Mouse (Mus musculus) B cell, adult 2 months (primary cell): ENCODE measurements around the gene Fsd2.

Source experiments
- DNase-seq, 2 experiments: peaks; one replicate each; pipeline ENCODE4 v3.0.0; 2022

Gene Fsd2

DNA sequence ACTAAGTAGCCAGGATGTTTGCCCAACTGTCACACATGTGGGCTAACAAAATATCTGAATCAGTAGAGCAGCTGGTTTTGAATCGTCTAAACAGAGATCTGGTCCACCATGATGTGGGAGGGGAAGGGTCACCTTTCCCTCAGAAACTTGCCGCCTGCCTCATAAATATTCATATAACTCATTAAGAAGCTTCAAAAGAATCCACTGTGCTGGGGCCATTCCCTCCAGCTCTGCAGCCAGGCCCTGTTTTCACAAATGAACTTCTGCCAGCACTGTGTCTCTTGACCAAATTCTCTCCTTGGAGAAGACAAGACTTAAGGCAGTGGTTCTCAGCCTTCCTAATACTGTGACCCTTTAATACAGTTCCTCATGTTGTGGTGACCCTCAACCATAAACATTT lies 27.2 kb downstream of the Fsd2 start:
- no peak for DNase-seq

DNA sequence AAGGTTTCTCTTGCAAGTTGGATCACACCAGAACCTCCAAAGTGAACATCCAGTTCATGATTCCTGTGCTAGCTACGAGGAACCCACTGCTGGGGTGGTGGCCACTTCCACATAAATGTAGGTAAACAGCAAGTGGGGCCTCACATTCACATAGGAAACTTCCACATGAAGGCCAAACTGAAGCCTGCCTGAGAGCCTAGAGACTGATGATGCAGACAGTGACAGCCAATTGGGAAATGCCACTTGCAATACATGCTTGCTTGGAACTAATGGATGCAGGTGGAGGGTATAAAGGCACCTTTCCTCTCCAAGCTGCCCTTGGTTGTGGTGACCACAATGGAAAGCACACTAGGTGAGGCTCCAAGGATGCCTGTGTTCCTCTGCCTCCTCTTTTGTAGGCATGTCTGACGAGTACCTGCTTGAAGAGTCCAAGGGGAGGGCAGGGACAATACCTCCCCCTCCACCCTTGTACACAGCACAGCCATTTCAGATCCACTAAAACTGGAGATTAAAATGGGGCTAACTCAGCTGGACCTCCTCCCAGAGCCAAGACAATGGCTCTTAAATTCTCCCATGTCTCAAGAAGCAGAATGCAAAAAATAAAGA lies 28.6 kb downstream of the Fsd2 start:
- DNase-seq: peak; percentile 11 to 31

DNA sequence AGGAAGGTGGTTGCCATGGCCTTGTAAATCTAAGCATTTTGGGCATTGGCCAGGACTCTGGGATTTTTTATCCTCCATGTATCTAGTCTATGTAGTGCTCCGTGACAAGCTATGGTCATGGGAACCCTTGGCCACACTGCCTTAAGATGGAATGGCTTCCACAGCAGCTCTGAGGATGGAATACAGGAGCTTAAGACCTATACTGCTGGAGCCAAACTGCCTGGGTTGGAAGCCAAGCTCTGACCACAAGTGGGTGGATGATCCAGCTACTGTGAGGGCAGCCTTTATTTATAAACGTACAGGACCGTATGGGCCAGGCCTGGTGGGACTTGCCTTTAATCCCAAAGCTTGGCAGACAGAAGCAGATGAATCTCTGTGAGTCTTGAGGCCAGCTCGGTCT lies 30.3 kb downstream of the Fsd2 start:
- DNase-seq: no peak

DNA sequence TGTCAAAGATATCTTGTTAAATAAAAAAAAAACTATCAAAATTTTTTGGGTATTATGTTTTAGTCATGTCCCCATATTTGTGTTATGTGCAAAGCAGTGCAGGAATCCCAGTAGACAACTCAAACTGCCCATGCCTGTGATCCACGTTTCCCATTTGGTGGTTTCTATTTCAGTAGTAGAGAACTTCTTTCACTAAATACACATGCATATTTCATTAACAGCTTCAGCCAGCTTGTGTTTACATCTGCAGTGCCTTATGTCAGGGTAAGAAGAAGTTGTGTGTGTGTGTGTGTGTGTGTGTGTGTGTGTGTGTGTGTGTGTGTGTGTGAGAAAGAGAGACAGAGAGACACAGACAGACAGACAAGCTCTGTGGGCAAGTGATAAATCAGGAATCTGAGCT lies 35.3 kb downstream of the Fsd2 start:
- DNase-seq: no peak

DNA sequence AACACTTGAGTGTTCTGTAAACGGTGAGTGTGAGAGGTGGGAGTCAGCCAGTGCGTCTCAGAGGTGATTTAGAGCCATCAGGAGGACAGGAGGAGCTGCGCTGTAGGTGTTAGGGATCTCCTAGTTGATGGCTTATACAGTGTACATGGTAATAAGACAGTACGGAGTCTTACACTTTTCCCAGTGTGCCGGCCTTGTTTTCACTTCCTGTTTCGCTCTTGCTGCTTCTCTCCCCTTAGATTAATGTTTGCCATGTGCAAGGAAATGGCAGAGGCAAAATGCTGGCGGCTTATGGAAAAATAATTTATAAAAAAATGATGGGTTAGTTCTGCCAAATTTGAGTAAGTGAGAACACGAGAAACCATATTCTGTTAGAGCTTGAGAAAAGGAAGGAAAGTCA lies 37.8 kb downstream of the Fsd2 start:
- DNase-seq: no peak

DNA sequence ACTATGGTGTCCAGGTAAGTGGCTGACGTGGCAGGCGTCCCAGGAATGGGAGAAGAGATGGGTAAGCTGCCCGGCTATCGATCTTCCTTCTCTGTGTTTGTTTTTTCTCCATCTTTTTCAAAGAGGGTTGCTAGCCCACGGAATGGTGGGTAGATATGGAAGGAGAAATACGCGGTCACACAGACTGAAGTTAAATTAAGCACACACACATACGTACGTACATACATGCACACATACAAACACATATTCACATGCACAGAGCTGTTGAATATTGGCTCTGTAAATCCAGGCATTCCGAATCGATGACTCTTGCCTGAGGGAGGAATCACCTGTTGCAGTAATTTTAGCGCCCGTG lies 43.1 kb downstream of the Fsd2 start:
- DNase-seq: no peak

DNA sequence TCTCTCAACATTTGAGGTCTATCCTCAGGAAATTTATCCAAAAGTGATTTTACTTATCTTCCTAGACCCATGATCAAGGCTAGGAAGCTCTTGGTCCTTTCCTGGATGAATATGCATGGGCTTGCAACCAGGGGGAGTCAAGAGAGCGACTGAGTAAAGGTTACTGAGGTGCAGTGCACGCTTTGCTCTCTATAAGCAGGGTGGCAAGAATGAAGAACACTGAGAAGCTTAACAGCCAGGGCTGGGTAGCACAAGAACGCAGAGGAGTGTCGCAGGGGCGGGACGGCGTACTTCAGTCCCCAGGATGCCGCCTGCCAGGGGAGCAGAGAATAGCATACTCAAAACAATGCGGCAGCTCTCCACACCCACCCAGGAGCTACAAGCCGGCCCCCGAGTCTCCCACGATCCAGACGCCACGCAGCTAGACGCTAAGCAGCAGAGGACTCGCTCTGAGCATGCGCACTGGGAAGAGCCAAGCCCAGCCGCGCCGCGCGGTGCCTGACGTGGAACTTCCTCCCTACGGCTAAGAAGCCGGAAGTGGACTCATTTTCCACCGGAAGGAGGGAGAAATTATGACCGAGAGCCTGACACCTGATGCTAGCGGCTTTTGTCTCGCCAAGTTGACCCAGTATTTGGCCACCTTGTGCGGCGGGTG lies 43.6 kb downstream of the Fsd2 start:
- DNase-seq: peak; percentile 82

DNA sequence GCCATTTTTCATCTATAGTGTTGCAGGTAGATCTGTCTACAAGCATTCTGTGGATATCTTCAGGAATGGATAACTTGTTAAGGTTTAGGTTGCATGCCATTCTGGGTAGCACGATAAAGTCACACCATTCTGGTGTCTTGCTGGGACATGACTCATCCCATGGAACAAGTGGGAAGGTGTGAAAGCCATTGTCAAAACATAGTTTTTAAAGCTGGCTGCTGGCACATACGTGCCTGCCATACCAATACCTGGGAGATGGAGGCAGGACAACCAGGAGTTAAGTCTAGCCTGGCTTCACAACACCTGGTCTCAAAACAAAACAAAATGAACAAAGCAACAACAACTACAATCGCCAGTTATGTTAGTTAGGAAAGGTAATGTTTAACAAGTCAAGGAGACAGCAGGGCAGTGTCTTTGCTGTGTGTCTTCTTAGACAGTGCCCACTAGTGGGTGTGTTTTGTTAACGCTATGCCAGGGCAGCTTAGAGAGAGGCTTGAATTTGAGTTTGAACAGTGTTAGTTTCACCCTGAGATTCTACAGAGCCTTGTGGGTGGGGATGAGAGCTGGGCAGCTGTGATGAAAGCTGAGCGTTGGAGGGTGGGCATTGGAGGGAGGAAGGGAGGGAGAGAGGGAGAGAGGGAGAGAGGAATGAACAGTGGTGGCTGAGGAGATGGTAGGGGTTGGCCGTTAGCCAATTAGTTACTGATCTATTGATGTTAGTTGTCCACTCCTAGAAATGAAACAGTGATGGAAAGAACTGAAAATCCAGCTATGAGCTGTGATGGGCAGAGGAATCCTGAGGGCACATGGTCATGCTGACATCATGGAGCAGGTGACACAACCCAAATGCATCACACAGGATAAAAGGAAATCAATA lies 50.4 kb downstream of the Fsd2 start:
- DNase-seq: no peak

DNA sequence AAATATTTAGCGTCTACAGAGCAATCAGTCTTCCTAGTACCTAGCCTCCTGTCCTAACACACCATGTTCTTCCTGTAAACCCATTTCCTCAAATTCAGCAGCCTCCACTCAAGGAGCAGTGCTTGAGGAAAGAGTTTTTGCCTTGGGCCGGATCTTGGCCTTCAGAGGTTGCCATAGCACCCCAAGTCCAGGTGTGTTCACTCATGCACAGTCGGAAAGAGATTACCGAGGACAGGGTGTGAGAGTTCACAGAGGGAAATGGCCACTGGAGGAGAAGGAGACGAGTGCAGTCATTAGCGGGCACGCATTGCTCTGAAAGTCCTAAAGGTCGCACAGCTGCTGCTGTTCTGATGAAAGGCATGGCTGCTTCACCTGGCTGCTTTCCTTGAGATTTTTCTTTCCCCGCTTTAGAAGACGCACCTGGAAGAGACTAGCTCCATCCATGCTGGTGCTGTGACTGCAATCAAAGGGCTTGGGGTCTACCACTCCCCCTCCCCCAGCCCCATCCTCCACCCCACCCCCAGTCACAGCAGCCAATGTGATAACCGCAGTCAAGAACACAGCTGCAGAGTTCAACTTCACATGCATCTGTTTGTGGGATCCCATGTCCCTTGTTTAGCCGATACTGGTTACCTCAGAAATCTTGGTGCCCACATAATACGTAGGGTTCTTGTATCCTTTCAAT lies 51.7 kb downstream of the Fsd2 start:
- no peak for DNase-seq

DNA sequence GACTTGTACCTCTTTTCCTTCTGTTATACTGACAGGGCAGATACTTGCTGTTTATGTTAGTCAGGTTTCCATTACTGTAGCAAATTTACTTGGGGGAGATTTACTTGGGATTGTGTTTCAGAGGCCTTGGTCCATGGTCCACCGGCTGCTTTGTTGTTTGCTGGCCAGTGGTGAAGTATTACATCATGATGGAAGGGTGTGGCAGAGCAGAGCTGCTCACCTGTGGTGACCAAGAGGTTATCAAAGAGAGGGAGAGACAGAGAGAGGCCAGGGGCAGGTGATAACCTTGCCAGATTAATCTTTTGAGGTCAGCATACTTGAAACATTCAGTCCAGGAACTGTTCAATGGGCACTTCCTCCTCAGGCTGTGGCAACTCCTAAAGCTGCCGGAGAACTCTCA lies 65.7 kb downstream of the Fsd2 start:
- DNase-seq: no peak

DNA sequence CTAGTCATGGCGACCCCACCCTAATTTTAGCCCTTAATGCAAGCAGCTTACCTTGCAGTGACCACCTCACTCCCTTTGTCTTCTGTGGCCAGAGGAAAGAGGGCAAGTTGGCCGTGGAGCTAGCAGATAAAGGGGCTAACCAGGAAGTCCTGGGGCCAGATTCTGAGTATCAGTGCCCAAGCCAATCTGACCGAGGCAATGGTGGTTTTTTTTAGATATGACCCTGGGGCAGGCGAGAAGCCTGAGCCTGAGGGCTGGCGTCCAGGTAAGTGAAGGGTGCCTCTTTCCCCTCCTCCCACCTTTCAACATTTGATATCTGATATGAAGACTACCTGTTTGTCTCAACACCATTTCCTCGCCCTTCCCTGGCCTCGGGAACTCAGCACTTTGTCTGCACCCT lies 68.6 kb downstream of the Fsd2 start, which contains the start of gene BC048679:
Gene BC048679 (minus strand): TSS at position 101 of the 400 bp plus-strand sequence.
- no peak for DNase-seq

DNA sequence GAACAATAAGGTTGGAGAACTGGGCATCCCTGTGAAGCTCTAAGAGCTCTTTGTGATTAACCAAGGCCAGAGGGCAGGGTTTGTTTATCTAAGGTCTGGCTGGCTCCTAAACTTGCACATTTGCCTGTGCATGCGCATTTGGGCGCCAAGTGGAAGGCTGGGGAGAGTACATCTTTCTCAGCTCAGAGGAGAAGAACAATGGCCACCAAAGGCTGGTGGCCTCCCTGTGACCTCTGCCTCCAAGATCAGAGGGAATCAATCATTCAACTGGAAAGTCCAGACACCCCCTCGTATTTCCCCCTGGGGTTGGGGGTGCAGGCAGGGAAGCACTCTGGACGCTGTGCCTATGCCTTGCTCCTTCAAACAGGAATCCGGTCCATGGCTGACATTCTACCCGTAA lies 69.6 kb downstream of the Fsd2 start:
- DNase-seq: no peak

DNA sequence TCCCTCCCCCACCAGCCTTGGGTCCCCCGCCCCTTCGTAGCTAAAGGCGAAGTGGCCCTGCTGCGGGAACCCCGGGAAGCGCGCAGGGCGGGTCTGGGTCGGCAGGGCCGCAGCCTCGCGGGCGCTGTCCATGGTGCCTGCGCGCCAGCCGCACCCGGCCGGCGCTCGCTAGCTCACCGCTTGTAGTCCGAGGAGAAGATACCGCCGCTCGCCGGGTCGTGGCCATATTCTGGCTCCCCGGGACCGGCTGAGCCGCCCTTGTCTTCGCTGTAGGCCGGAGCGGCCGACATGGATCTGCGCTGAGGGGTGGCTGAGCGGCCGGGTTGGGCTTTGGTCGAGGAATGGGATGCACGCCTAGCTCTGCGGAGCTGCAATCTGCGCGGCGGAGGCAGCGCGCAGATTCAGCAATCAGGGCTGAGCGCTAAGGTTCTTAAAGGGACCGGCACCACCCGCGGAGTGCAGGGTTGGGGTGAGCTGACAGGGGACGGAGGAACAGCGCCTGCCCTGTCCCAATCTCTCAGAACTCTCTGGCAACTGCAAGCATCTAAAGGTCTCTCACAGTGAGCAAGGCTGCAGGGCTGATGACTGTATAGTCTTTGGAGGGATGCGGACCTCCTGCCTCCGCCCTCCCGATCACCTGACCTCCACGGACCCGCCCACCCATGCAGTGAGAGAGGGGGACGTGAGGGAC lies 73.3 kb downstream of the Fsd2 start, which contains the start of gene Ap3b2:
Gene Ap3b2 (minus strand): TSS at position 595 of the 691 bp plus-strand sequence.
- peak; percentile 58 to 60 for DNase-seq

DNA sequence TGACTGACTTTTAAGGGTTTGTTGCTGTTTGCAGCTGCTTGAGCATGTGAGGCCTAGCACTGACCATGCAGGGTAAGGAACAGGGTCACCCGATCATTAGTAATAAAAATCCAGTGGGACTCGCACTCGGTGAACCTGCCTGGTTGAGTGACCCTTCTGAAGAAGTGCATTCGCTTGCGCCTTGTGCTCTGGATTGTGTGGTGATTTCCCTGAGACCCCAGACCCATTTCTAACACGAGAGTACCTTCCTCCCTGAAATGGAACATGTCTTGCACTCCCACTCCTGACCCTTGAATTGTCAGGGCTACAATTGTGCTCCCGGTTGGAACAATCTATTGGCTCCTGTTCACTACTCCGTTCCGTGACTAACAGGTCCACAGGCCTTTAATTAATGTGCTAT lies 74.1 kb downstream of the Fsd2 start:
- DNase-seq: no peak

DNA sequence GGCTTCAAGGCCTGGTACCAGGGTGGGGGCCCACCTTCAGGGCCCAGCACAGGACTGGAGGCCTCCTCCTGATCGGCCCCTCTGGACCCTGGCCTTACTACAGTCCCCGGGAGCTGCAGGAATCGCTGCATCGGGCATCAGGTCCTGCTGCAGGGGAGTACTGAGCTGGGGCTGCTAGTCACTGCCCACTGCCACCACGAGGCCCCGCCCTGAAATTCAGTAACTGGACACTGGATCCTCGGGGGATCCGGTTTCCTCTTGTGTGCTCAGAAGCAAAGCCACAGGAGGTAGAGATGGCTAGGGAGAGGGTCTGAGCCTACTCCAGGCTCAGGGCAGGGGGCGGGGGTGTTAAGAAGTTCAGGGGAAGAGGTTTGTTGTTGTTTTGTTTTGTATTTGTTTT lies 77.1 kb downstream of the Fsd2 start:
- DNase-seq: no peak
